Mouse (Mus musculus): Measurements from ENCODE around the gene Mrvi1.

DNA sequence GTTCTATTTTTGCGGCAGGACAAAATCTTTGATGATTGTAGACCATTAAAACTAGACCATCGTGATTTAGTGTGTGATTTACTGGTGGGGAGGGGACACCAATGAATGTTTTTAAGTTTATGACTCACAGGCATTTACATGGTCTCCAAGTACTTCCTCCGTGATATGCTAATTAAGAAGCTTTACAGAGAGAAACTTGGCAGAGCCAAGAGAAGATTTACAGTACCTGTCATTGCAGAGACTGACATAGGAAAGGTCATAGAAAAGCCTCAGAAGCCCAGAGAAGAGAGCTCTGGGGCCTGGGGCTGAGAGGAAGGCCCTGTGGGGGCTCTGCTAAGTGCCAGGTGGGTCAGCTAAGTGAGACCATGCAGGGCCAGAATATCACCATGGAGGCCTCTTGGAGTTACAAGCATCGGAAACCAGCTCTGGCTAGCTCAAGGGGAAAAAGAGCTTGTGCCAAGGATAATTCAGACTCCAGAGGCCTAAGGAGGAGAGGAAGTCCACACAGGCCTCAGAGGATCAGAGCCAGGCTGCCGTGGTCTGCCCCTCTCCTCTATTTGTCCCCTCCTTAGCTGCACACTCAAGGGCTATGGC is 7.1 kb upstream of the Mrvi1 start:
- TF ChIP-seq POLR2A (IDR thresholded peaks at IDR 0.05; ENCODE audit: low read depth, low read length) (no peak), CTCF (conservative IDR thresholded peaks at IDR 0.05; ENCODE audit: insufficient read depth, insufficient read length, low read depth, low read length) (no peak)
